Mouse (Mus musculus) liver, embryonic 16.5 days (tissue): Measurements from ENCODE around the gene Lrrc73. TPM values are rescaled to one million over a fixed set of nuclear protein-coding genes. Genes with fewer than 3 reads are reported as not detected.

Experiments
- ATAC-seq: fragments of 200-750 bp; cut with Nextera tagmentation; 2 replicates; pipeline ENCODE4 v1.8.0; 2017; ENCODE audit warnings: low read depth, mild to moderate bottlenecking, moderate number of reproducible peaks, moderate library complexity
- H3K27ac ChIP-seq: fragments of 300-500 bp; sonication (generic); 2 replicates; pipeline ENCODE4 v1.5.1; 2014; ENCODE audit warnings: mild to moderate bottlenecking, low read length
- H3K27me3 ChIP-seq: fragments of 300-500 bp; sonication (generic); 2 replicates; pipeline ENCODE4 v1.6.1; 2014; ENCODE audit warnings: low read depth, low read length, mixed read lengths; ENCODE audit not compliant: control insufficient read depth, insufficient read depth
- H3K36me3 ChIP-seq: fragments of 300-500 bp; sonication (generic); 2 replicates; pipeline ENCODE4 v1.6.1; 2014; ENCODE audit warnings: mild to moderate bottlenecking; ENCODE audit not compliant: control insufficient read depth, insufficient read depth
- H3K4me1 ChIP-seq: fragments of 300-500 bp; sonication (generic); 2 replicates; pipeline ENCODE4 v1.6.1; 2014; ENCODE audit warnings: low read depth, low read length, mixed read lengths; ENCODE audit not compliant: control insufficient read depth
- H3K4me2 ChIP-seq: fragments of 300-500 bp; sonication (generic); 2 replicates; pipeline ENCODE4 v1.6.1; 2014; ENCODE audit warnings: low read depth, low read length, mixed read lengths
- H3K4me3 ChIP-seq: fragments of 300-500 bp; sonication (generic); 2 replicates; pipeline ENCODE4 v1.5.1; 2014; ENCODE audit warnings: low read depth, mild to moderate bottlenecking, low read length
- H3K9ac ChIP-seq: fragments of 300-500 bp; sonication (generic); 2 replicates; pipeline ENCODE4 v1.6.1; 2014; ENCODE audit warnings: low read depth, low read length
- H3K9me3 ChIP-seq: fragments of 300-500 bp; sonication (generic); replicated peaks from 2 replicates; pipeline ENCODE4 v1.6.1; 2016; ENCODE audit warnings: low read length; ENCODE audit not compliant: control insufficient read depth
- WGBS: fragments of 180-500 bp; shearing (Covaris S2); extraction: QIAGEN DNeasy Blood & Tissue Kit; methylation state at CpG from one replicate; pipeline ENCODE4 v1.1.7; 2014; ENCODE audit not compliant: insufficient replicate concordance; 5-methylcytosine and 5-hydroxymethylcytosine counted together
- polyA plus RNA-seq: library from polyadenylated mRNA; unstranded; fragments of >200 nt; fragmentation: Nextera tagmentation; extraction: Ambion mirVana; gene quantifications from 2 replicates; pipeline ENCODE4 v1.2.1, GENCODE M21; 2015

The Lrrc73 gene
- polyA plus RNA-seq, 1 experiment from 2014 or later = 0.08 TPM

- ATAC-seq = no peak
- Histone ChIP-seq H3K9ac (no peak overlapping the region), H3K4me2 (no peak overlapping the region), H3K4me1 (peaks cover 10% of the 10 kb centered on the region), H3K36me3 (peaks cover 49% of the 10 kb centered on the region), H3K27ac (no peak overlapping the region), H3K4me3 (no peak overlapping the region), H3K9me3 (no peaks in the 10 kb centered on the region), H3K27me3 (no peaks in the 10 kb centered on the region)
- 69% methylated on average over 11 of the region's 11 CpGs for WGBS
Observed at GRCm38 (mm10) chr17:46241471-46241870, 11.9 kb upstream of the Lrrc73 start.

- Histone ChIP-seq H3K27ac (no peak overlapping the region), H3K9ac (no peak overlapping the region), H3K4me1 (peaks cover 11% of the 10 kb centered on the region), H3K9me3 (no peaks in the 10 kb centered on the region), H3K4me2 (no peak overlapping the region), H3K4me3 (no peak overlapping the region), H3K36me3 (peaks cover 49% of the 10 kb centered on the region), H3K27me3 (no peaks in the 10 kb centered on the region)
- ATAC-seq = no peak
- 81% methylated on average over 13 of the region's 13 CpGs for WGBS
Observed at GRCm38 (mm10) chr17:46242274-46242673, 11.1 kb upstream of the Lrrc73 start.

- 59% methylated on average over 4 of the region's 4 CpGs for WGBS
- Histone ChIP-seq H3K9ac (no peak overlapping the region), H3K36me3 (peaks cover 49% of the 10 kb centered on the region), H3K27ac (no peak overlapping the region), H3K4me2 (no peak overlapping the region), H3K4me1 (peaks cover 10% of the 10 kb centered on the region), H3K27me3 (no peaks in the 10 kb centered on the region), H3K9me3 (no peaks in the 10 kb centered on the region), H3K4me3 (no peak overlapping the region)
- ATAC-seq = no peak
Observed at GRCm38 (mm10) chr17:46242993-46243392, 10.3 kb upstream of the Lrrc73 start.

- H3K27me3 ChIP-seq = no peaks in the 10 kb centered on the region
- peaks cover 11% of the 10 kb centered on the region for H3K4me1 ChIP-seq
- no peak for ATAC-seq
- no peak overlapping the region for H3K4me3 ChIP-seq
- WGBS = 61% methylated on average over 2 of the region's 2 CpGs
- H3K9ac ChIP-seq = no peak overlapping the region
- H3K9me3 ChIP-seq = no peaks in the 10 kb centered on the region
- peaks cover 49% of the 10 kb centered on the region for H3K36me3 ChIP-seq
- H3K27ac ChIP-seq = no peak overlapping the region
- no peak overlapping the region for H3K4me2 ChIP-seq
Observed at GRCm38 (mm10) chr17:46243624-46244023, 9.7 kb upstream of the Lrrc73 start.

- WGBS = 76% methylated on average over 10 of the region's 10 CpGs
- peaks cover 20% of the 10 kb centered on the region for H3K4me1 ChIP-seq
- H3K4me3 ChIP-seq = no peak overlapping the region
- no peak for ATAC-seq
- H3K9me3 ChIP-seq = no peaks in the 10 kb centered on the region
- no peaks in the 10 kb centered on the region for H3K27me3 ChIP-seq
- no peak overlapping the region for H3K9ac ChIP-seq
- no peak overlapping the region for H3K4me2 ChIP-seq
- H3K36me3 ChIP-seq = peaks cover 50% of the 10 kb centered on the region
- no peak overlapping the region for H3K27ac ChIP-seq
Observed at GRCm38 (mm10) chr17:46244579-46244978, 8.8 kb upstream of the Lrrc73 start.

- Histone ChIP-seq H3K4me3 (peak within 1 kb of the TSS; percentile 99), H3K4me2 (peak within 1 kb of the TSS; percentile 94), H3K9me3 (no peaks in the 10 kb centered on the region), H3K4me1 (peaks cover 20% of the 10 kb centered on the region), H3K27me3 (no peaks in the 10 kb centered on the region), H3K9ac (peak within 1 kb of the TSS; percentile 99), H3K27ac (peak within 1 kb of the TSS; percentile 88), H3K36me3 (peaks cover 50% of the 10 kb centered on the region)
- under 1% methylated on average over 53 of the region's 53 CpGs for WGBS
- ATAC-seq = peak; percentile 95
Observed at GRCm38 (mm10) chr17:46247512-46248188, 5.7 kb upstream of the Lrrc73 start, which contains the start of the genes Polr1c and Yipf3. Gene Polr1c, minus strand, starts transcription at chr17:46248054. Gene Yipf3, plus strand, starts transcription at chr17:46248080.

GRCm38 (mm10) chr17:46248189-46248522 lies 5.2 kb upstream of the Lrrc73 start:
- H3K4me1 ChIP-seq = peaks cover 23% of the 10 kb centered on the region
- under 1% methylated on average over 37 of the region's 37 CpGs for WGBS
- peak overlapping the region; percentile 99 for H3K9ac ChIP-seq
- peak overlapping the region; percentile 94 for H3K4me2 ChIP-seq
- ATAC-seq = peak; percentile 48
- H3K36me3 ChIP-seq = peaks cover 45% of the 10 kb centered on the region
- H3K9me3 ChIP-seq = no peaks in the 10 kb centered on the region
- peaks cover under 1% of the 10 kb centered on the region for H3K27me3 ChIP-seq
- H3K27ac ChIP-seq = peak overlapping the region; percentile 88
- peak overlapping the region; percentile 99 for H3K4me3 ChIP-seq

GRCm38 (mm10) chr17:46251174-46251573 lies 2.2 kb upstream of the Lrrc73 start:
- H3K9ac ChIP-seq = no peak overlapping the region
- peaks cover 29% of the 10 kb centered on the region for H3K27me3 ChIP-seq
- WGBS = 84% methylated on average over 7 of the region's 7 CpGs
- no peak for ATAC-seq
- H3K36me3 ChIP-seq = peaks cover 22% of the 10 kb centered on the region
- H3K4me1 ChIP-seq = peaks cover 36% of the 10 kb centered on the region
- H3K9me3 ChIP-seq = no peaks in the 10 kb centered on the region
- no peak overlapping the region for H3K27ac ChIP-seq
- no peak overlapping the region for H3K4me3 ChIP-seq
- H3K4me2 ChIP-seq = no peak overlapping the region

GRCm38 (mm10) chr17:46252571-46253451 lies 520 bp upstream of the Lrrc73 start:
- 35% methylated on average over 14 of the region's 14 CpGs for WGBS

More at GRCm38 (mm10) chr17:46252571-46253451, 520 bp upstream of the Lrrc73 start:
- ATAC-seq = no peak
- H3K4me2 ChIP-seq = peak overlapping the region; percentile 98
- H3K4me3 ChIP-seq = peak overlapping the region; percentile 67
- H3K27ac ChIP-seq = no peak overlapping the region
- peaks cover 22% of the 10 kb centered on the region for H3K36me3 ChIP-seq
- no peaks in the 10 kb centered on the region for H3K9me3 ChIP-seq
- H3K4me1 ChIP-seq = peaks cover 27% of the 10 kb centered on the region
- no peak overlapping the region for H3K9ac ChIP-seq
- peaks cover 29% of the 10 kb centered on the region for H3K27me3 ChIP-seq
